Mouse (Mus musculus): ENCODE data around the gene Vwa3b. TPM values are rescaled to one million over a fixed set of nuclear protein-coding genes. Genes with fewer than 3 reads are reported as not detected.

Gene Vwa3b
- polyA plus RNA-seq, 1 experiment from 2014 or later: 0.50 TPM

DNA sequence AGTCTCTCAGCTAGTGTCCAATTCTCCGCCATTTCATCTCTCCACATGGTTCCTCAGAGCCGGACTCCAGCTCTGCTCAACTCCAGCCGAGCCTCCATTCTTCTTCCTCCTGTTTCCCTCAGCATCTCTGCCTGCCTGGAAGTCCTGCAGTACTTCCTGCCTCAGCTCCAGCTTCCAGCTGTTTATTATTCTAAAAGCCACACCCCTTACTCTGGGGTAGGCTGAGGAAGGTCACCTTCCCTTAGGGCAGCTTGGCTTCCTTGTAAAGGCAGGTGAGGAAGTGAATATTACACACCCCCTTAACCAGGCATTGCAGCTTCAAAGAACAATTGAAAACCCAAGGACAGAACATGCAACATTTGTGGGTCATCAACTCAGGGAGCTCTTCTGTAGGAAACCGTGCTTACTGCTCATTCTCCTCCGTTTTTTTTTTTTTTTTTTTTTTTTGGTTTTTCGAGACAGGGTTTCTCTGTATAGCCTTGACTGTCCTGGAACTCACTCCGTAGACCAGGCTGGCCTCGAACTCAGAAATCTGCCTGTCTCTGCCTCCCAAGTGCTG, 103.7 kb downstream of the Vwa3b start:
- Histone ChIP-seq H3K4me2 (ENCODE audit: low read length) (no peak overlapping the region), H3K27ac (replicated peaks in 1 of 2; ENCODE audit: control insufficient read depth in 1 of 2, insufficient read depth in 1 of 2, low read depth in 2 of 2, low read length in 2 of 2) (no peak overlapping the region), H3K27me3 (ENCODE audit: control insufficient read depth, insufficient read depth, low read length) (no peaks in the 10 kb centered on the region), H3K4me3 (ENCODE audit: control insufficient read depth in 1 of 2, insufficient read depth in 1 of 2, low read depth in 1 of 2, low read length in 2 of 2) (no peak overlapping the region), H3K4me1 (ENCODE audit: control insufficient read depth in 2 of 2, insufficient read depth in 2 of 2, low read length in 2 of 2) (no peaks in the 10 kb centered on the region), H3K36me3 (ENCODE audit: control insufficient read depth, insufficient read depth, low read length) (no peaks in the 10 kb centered on the region), H3K9me3 (ENCODE audit: control insufficient read depth, low read length) (no peaks in the 10 kb centered on the region), H3K9ac (ENCODE audit: low read length) (no peak overlapping the region)
- ATAC-seq (ENCODE audit: insufficient number of reproducible peaks, insufficient read depth, low FRiP score, low read depth): no peak
- WGBS: 77% methylated on average over 7 of the region's 8 CpGs

DNA sequence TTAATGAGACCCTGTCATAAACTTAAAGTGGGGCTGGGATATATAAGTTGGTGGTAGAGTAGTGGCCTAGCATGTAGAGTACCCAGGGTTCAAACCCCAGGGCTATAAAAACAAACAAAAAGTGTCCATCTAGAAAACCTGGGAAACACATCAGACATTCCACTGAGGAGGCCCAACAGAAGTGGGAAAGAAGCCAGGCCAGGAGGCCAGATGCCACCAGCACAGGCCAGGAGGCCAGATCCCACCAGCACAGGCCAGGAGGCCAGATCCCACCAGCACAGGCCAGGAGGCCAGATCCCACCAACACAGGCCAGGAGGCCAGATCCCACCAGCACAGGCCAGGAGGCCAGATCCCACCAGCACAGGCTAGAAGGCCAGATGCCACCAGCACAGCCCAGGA, 104.8 kb downstream of the Vwa3b start:
- no peak overlapping the region for H3K4me3 ChIP-seq (ENCODE audit: control insufficient read depth in 1 of 2, insufficient read depth in 1 of 2, low read depth in 1 of 2, low read length in 2 of 2)
- H3K27me3 ChIP-seq (ENCODE audit: control insufficient read depth, insufficient read depth, low read length): no peaks in the 10 kb centered on the region
- no peak for ATAC-seq (ENCODE audit: insufficient number of reproducible peaks, insufficient read depth, low FRiP score, low read depth)
- H3K4me1 ChIP-seq (ENCODE audit: control insufficient read depth in 2 of 2, insufficient read depth in 2 of 2, low read length in 2 of 2): no peaks in the 10 kb centered on the region
- H3K4me2 ChIP-seq (ENCODE audit: low read length): no peak overlapping the region
- H3K27ac ChIP-seq (replicated peaks in 1 of 2; ENCODE audit: control insufficient read depth in 1 of 2, insufficient read depth in 1 of 2, low read depth in 2 of 2, low read length in 2 of 2): no peak overlapping the region
- no peak overlapping the region for H3K9ac ChIP-seq (ENCODE audit: low read length)
- H3K36me3 ChIP-seq (ENCODE audit: control insufficient read depth, insufficient read depth, low read length): no peaks in the 10 kb centered on the region
- H3K9me3 ChIP-seq (ENCODE audit: control insufficient read depth, low read length): no peaks in the 10 kb centered on the region

DNA sequence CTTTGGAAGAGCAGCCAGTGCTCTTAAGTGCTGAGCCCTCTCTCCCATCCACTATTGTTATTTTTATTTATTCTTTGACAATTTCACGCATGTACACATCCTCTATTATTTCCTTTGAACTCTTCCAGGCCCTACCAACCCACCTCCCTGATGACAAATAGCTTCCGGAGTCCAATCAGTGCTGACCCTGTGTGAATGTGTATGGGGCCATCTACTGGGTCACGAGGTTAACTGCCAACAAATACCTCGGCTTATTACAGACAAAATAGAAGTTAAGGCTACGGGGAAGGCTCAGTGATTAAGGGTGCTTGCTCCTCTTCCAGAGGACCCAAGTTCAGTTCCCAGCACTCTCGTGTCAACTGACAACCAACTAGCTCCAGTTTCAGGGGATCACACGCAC, 106.0 kb downstream of the Vwa3b start:
- H3K4me2 ChIP-seq (ENCODE audit: low read length): no peak overlapping the region

DNA sequence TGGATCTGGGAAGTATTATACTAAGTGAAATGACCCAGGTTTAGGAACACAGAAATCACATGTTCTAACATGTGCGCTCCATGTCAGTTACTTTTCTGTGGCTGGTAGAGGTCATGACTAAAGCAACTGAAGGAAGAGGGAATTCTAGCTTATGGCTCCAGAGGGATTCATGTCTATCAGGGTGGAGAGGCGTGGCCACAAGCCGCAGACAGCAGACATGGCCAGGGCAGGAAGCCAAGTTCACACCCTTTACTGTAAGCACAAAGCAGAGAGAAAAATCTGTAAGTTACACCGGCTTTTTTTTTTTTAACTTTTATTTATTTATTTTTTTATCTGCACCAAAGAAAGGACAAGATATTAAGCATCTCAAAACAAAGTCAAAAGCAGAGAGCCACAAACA, 119.6 kb downstream of the Vwa3b start:
- Histone ChIP-seq H3K4me2 (ENCODE audit: low read length) (no peak overlapping the region), H3K27me3 (ENCODE audit: control insufficient read depth, insufficient read depth, low read length) (no peaks in the 10 kb centered on the region), H3K36me3 (ENCODE audit: control insufficient read depth, insufficient read depth, low read length) (no peaks in the 10 kb centered on the region), H3K4me1 (ENCODE audit: control insufficient read depth in 2 of 2, insufficient read depth in 2 of 2, low read length in 2 of 2) (no peaks in the 10 kb centered on the region), H3K9ac (ENCODE audit: low read length) (no peak overlapping the region), H3K27ac (replicated peaks in 1 of 2; ENCODE audit: control insufficient read depth in 1 of 2, insufficient read depth in 1 of 2, low read depth in 2 of 2, low read length in 2 of 2) (no peak overlapping the region), H3K4me3 (ENCODE audit: control insufficient read depth in 1 of 2, insufficient read depth in 1 of 2, low read depth in 1 of 2, low read length in 2 of 2) (no peak overlapping the region), H3K9me3 (ENCODE audit: control insufficient read depth, low read length) (no peaks in the 10 kb centered on the region)
- 53% methylated on average over 4 of the region's 4 CpGs for WGBS
- ATAC-seq (ENCODE audit: insufficient number of reproducible peaks, insufficient read depth, low FRiP score, low read depth): no peak

More for the DNA sequence above, 106.0 kb downstream of the Vwa3b start:
- Histone ChIP-seq H3K9ac (ENCODE audit: low read length) (no peak overlapping the region), H3K4me3 (ENCODE audit: control insufficient read depth in 1 of 2, insufficient read depth in 1 of 2, low read depth in 1 of 2, low read length in 2 of 2) (no peak overlapping the region), H3K27ac (replicated peaks in 1 of 2; ENCODE audit: control insufficient read depth in 1 of 2, insufficient read depth in 1 of 2, low read depth in 2 of 2, low read length in 2 of 2) (no peak overlapping the region), H3K4me1 (ENCODE audit: control insufficient read depth in 2 of 2, insufficient read depth in 2 of 2, low read length in 2 of 2) (no peaks in the 10 kb centered on the region), H3K9me3 (ENCODE audit: control insufficient read depth, low read length) (no peaks in the 10 kb centered on the region), H3K36me3 (ENCODE audit: control insufficient read depth, insufficient read depth, low read length) (no peaks in the 10 kb centered on the region), H3K27me3 (ENCODE audit: control insufficient read depth, insufficient read depth, low read length) (no peaks in the 10 kb centered on the region)
- WGBS: 64% methylated on average over 7 of the region's 7 CpGs
- ATAC-seq (ENCODE audit: insufficient number of reproducible peaks, insufficient read depth, low FRiP score, low read depth): no peak

DNA sequence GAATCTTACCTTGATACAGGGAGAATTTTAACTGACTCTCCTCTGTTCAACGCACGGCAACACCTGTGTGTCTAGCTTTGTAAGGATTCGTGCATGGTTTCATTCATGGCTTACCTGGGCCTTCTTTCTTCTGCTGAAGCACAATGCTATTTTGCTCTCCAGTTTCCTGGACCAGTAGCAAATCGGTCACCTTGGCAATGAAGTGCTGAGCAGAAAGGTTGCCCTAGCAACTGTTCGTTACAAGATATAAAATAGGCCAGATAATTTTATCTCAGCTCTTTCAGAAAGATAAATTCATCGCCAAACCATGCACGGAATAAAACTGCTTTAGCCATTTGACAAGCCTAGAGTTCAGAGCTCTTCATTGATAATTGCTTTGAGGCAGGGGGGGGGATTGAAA, 123.5 kb downstream of the Vwa3b start:
- H3K36me3 ChIP-seq (ENCODE audit: control insufficient read depth, insufficient read depth, low read length): no peaks in the 10 kb centered on the region
- H3K9ac ChIP-seq (ENCODE audit: low read length): no peak overlapping the region
- no peak for ATAC-seq (ENCODE audit: insufficient number of reproducible peaks, insufficient read depth, low FRiP score, low read depth)
- no peaks in the 10 kb centered on the region for H3K27me3 ChIP-seq (ENCODE audit: control insufficient read depth, insufficient read depth, low read length)
- no peak overlapping the region for H3K4me3 ChIP-seq (ENCODE audit: control insufficient read depth in 1 of 2, insufficient read depth in 1 of 2, low read depth in 1 of 2, low read length in 2 of 2)
- H3K9me3 ChIP-seq (ENCODE audit: control insufficient read depth, low read length): no peaks in the 10 kb centered on the region
- no peak overlapping the region for H3K27ac ChIP-seq (replicated peaks in 1 of 2; ENCODE audit: control insufficient read depth in 1 of 2, insufficient read depth in 1 of 2, low read depth in 2 of 2, low read length in 2 of 2)
- WGBS: 83% methylated on average over 7 of the region's 7 CpGs
- H3K4me1 ChIP-seq (ENCODE audit: control insufficient read depth in 2 of 2, insufficient read depth in 2 of 2, low read length in 2 of 2): no peaks in the 10 kb centered on the region
- no peak overlapping the region for H3K4me2 ChIP-seq (ENCODE audit: low read length)

DNA sequence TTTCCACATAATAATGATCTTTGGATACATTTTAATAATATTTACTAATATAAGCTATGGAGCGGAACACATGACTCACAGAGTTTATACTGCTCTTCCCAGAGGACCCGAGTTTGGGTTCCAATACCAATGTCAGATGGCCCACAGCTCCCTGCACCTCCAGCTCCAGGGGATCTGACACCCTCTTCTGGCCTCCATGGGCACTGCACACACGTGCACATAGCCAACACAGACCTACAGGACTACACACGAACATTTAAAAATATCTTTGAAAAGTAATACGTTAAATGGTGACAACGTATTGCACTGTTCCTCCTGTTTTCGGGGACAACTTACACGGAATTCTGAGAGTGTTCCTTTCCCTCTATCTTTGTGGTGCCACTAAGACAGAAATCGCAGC, 125.5 kb downstream of the Vwa3b start:
- 87% methylated on average over 9 of the region's 9 CpGs for WGBS
- Histone ChIP-seq H3K4me2 (ENCODE audit: low read length) (no peak overlapping the region), H3K4me1 (ENCODE audit: control insufficient read depth in 2 of 2, insufficient read depth in 2 of 2, low read length in 2 of 2) (no peaks in the 10 kb centered on the region), H3K27me3 (ENCODE audit: control insufficient read depth, insufficient read depth, low read length) (no peaks in the 10 kb centered on the region), H3K36me3 (ENCODE audit: control insufficient read depth, insufficient read depth, low read length) (no peaks in the 10 kb centered on the region), H3K4me3 (ENCODE audit: control insufficient read depth in 1 of 2, insufficient read depth in 1 of 2, low read depth in 1 of 2, low read length in 2 of 2) (no peak overlapping the region), H3K9me3 (ENCODE audit: control insufficient read depth, low read length) (no peaks in the 10 kb centered on the region), H3K9ac (ENCODE audit: low read length) (no peak overlapping the region), H3K27ac (replicated peaks in 1 of 2; ENCODE audit: control insufficient read depth in 1 of 2, insufficient read depth in 1 of 2, low read depth in 2 of 2, low read length in 2 of 2) (no peak overlapping the region)
- ATAC-seq (ENCODE audit: insufficient number of reproducible peaks, insufficient read depth, low FRiP score, low read depth): no peak

DNA sequence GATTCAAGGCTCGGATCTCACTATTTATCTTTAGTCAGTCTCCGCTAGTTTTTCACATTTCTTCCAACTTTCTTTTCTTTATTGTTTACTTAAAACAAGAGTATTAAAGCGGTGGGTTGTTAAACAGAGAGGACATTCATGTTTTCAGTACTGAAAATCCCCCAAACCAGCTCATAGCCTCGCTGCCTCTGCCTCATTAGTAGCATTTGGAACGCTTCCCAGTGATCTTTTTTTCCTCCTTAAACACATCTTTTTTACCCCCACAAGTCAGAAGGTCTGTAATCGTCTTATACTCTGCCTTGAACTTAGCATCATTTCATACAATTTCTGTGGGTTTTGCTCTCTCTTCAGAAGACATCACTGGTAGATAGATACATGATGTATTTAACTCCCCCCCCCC, 139.7 kb downstream of the Vwa3b start:
- H3K36me3 ChIP-seq (ENCODE audit: control insufficient read depth, insufficient read depth, low read length): no peaks in the 10 kb centered on the region
- 56% methylated on average over 6 of the region's 6 CpGs for WGBS
- no peaks in the 10 kb centered on the region for H3K27me3 ChIP-seq (ENCODE audit: control insufficient read depth, insufficient read depth, low read length)
- no peak overlapping the region for H3K4me2 ChIP-seq (ENCODE audit: low read length)
- no peak overlapping the region for H3K9ac ChIP-seq (ENCODE audit: low read length)
- no peaks in the 10 kb centered on the region for H3K4me1 ChIP-seq (ENCODE audit: control insufficient read depth in 2 of 2, insufficient read depth in 2 of 2, low read length in 2 of 2)
- H3K9me3 ChIP-seq (ENCODE audit: control insufficient read depth, low read length): peaks cover under 1% of the 10 kb centered on the region
- H3K27ac ChIP-seq (replicated peaks in 1 of 2; ENCODE audit: control insufficient read depth in 1 of 2, insufficient read depth in 1 of 2, low read depth in 2 of 2, low read length in 2 of 2): no peak overlapping the region
- ATAC-seq (ENCODE audit: insufficient number of reproducible peaks, insufficient read depth, low FRiP score, low read depth): no peak
- H3K4me3 ChIP-seq (ENCODE audit: control insufficient read depth in 1 of 2, insufficient read depth in 1 of 2, low read depth in 1 of 2, low read length in 2 of 2): no peak overlapping the region

DNA sequence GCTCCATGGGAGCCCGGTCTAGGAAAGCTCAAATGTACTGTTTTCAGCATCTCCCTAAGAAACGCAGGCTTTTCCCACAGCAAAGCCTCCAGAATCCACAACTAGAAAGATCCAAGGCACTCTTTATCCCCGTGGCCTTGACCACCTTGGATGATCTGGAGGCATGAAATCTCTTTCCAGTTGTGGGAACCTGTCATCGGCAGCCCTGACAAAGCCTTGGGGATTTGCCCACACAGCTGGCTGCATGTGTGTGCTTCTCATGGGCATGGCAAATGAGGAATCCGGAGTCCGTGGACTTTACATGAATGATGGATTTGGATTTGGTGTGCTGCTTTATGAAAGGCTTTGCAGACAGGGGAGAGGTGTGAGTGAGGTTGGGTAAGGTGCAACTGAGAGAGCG, 141.5 kb downstream of the Vwa3b start:
- 74% methylated on average over 7 of the region's 7 CpGs for WGBS
- Histone ChIP-seq H3K36me3 (ENCODE audit: control insufficient read depth, insufficient read depth, low read length) (no peaks in the 10 kb centered on the region), H3K4me1 (ENCODE audit: control insufficient read depth in 2 of 2, insufficient read depth in 2 of 2, low read length in 2 of 2) (no peaks in the 10 kb centered on the region), H3K4me3 (ENCODE audit: control insufficient read depth in 1 of 2, insufficient read depth in 1 of 2, low read depth in 1 of 2, low read length in 2 of 2) (no peak overlapping the region), H3K27me3 (ENCODE audit: control insufficient read depth, insufficient read depth, low read length) (no peaks in the 10 kb centered on the region), H3K9me3 (ENCODE audit: control insufficient read depth, low read length) (no peaks in the 10 kb centered on the region), H3K4me2 (ENCODE audit: low read length) (no peak overlapping the region), H3K9ac (ENCODE audit: low read length) (no peak overlapping the region), H3K27ac (replicated peaks in 1 of 2; ENCODE audit: control insufficient read depth in 1 of 2, insufficient read depth in 1 of 2, low read depth in 2 of 2, low read length in 2 of 2) (no peak overlapping the region)
- no peak for ATAC-seq (ENCODE audit: insufficient number of reproducible peaks, insufficient read depth, low FRiP score, low read depth)

All from heart, embryonic 14.5 days (tissue).